Mouse (Mus musculus): ENCODE measurements around the gene Sigirr.

DNA sequence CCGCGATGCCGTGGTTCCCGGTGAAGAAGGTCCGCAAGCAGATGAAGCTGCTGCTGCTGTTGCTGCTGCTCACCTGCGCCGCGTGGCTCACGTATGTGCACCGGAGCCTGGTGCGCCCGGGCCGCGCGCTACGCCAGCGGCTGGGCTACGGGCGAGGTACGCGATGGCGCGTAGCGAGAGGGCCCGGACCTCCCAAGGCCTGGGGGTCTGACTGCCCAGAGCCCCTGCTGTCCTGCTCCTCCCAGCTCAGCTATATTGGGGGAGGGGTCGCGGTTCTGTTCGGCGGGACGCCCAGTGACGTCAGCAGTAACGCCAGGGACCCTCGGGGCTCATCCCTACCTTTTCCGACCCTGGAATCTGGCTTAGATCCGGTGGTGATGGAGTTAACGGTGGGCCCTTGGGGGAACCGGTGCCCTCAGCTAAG, 39.1 kb downstream of the Sigirr start:
- TF ChIP-seq CTCF (IDR thresholded peaks at IDR 0.05; ENCODE audit: extremely low read depth, insufficient read depth, low read length) (no peak), POLR2A (IDR thresholded peaks at IDR 0.05; ENCODE audit: extremely low read depth, insufficient read depth, low read length) (no peak)

Data from cortical plate, adult 2 months (tissue).